21 mouse cellular contexts compared by ENCODE assay signal in genomic region chrX:11837566-11837965, GRCm38 (mm10).
DNase-seq lines count a peak whose midpoint lies in the region; ATAC-seq and TF ChIP-seq lines count a peak whose summit lies in the region.
"Had no signal": no experiment of that assay in that cellular context is flagged by ENCODE, and none has a peak within 500 bp of the region (broad histone marks: within the 10 kb centered on the region; RNA-seq: fewer than 3 reads in every experiment).

No protein-coding gene starts in this region.

- intact Hi-C loops in heart, postnatal 14 days (cut with DNase I): loop anchor here (5.0 kb wide), 1 partner anchor 55 kb away; no protein-coding TSS in a partner anchor

- no peaks in the 10 kb centered on the region for H3K36me3 ChIP-seq in heart, embryonic 12.5 days
- H3K36me3 ChIP-seq in intestine, embryonic 14.5 days (ENCODE audit: control insufficient read depth, insufficient read depth, low read length): no peaks in the 10 kb centered on the region
- no peaks in the 10 kb centered on the region for H3K36me3 ChIP-seq in intestine, embryonic 15.5 days
- H3K36me3 ChIP-seq in lung, postnatal 0 days (ENCODE audit: insufficient read depth, low read length): no peaks in the 10 kb centered on the region
- H3K36me3 ChIP-seq: embryonic facial prominence, embryonic 15.5 days; forebrain, embryonic 10.5 days; midbrain, embryonic 12.5 days; neural tube, embryonic 12.5 days had no signal

- peak overlapping the region; percentile 11; the same call in 1 of the 2 replicates for H3K27ac ChIP-seq in heart, embryonic 12.5 days (ENCODE audit: poor library complexity, severe bottlenecking)
- peak overlapping the region; percentile 47; the same call in 1 of the 2 replicates for H3K27ac ChIP-seq in intestine, embryonic 14.5 days (ENCODE audit: low read depth)
- H3K27ac ChIP-seq in intestine, embryonic 15.5 days: no peak overlapping the region
- H3K27ac ChIP-seq in lung, postnatal 0 days (ENCODE audit: low read length): no peak overlapping the region
- H3K27ac ChIP-seq: embryonic facial prominence, embryonic 15.5 days; forebrain, embryonic 10.5 days; hindbrain, embryonic 14.5 days; liver, embryonic 14.5 days; midbrain, embryonic 12.5 days; neural tube, embryonic 12.5 days had no signal

- H3K9ac ChIP-seq in heart, embryonic 12.5 days: no peak overlapping the region
- no peak overlapping the region for H3K9ac ChIP-seq in intestine, embryonic 14.5 days (ENCODE audit: low read length)
- H3K9ac ChIP-seq in intestine, embryonic 15.5 days: no peak overlapping the region
- H3K9ac ChIP-seq in lung, postnatal 0 days (replicated peaks; ENCODE audit: low read depth): no peak overlapping the region
- H3K9ac ChIP-seq: embryonic facial prominence, embryonic 15.5 days; forebrain, postnatal 0 days; hindbrain, embryonic 14.5 days; liver, embryonic 14.5 days; midbrain, embryonic 12.5 days; neural tube, embryonic 12.5 days had no signal

- TF ChIP-seq CTCF in lung, postnatal 0 days (IDR thresholded peaks at IDR 0.05): no peak

- H3K9me3 ChIP-seq in heart, embryonic 12.5 days (replicated peaks): 0 out of 2 replicates have a peak, but pooled peaks cover 2% of the 10 kb centered on the region
- no peaks in the 10 kb centered on the region for H3K9me3 ChIP-seq in intestine, embryonic 14.5 days (ENCODE audit: control insufficient read depth, low read length)
- H3K9me3 ChIP-seq in intestine, embryonic 15.5 days: no peaks in the 10 kb centered on the region
- no peaks in the 10 kb centered on the region for H3K9me3 ChIP-seq in lung, postnatal 0 days (ENCODE audit: low read length)
- H3K9me3 ChIP-seq: embryonic facial prominence, embryonic 15.5 days; forebrain, embryonic 10.5 days; midbrain, embryonic 12.5 days; neural tube, embryonic 12.5 days had no signal

- WGBS in heart, embryonic 12.5 days: 35% methylated on average over 5 of the region's 5 CpGs
- 27% methylated on average over 5 of the region's 5 CpGs for WGBS in intestine, embryonic 14.5 days
- 44% methylated on average over 5 of the region's 5 CpGs for WGBS in intestine, embryonic 15.5 days
- 27% methylated on average over 5 of the region's 5 CpGs for WGBS in lung, postnatal 0 days

- H3K27me3 ChIP-seq in heart, embryonic 12.5 days (replicated peaks): peaks cover 14% of the 10 kb centered on the region; the same call in 1 of the 2 replicates
- no peaks in the 10 kb centered on the region for H3K27me3 ChIP-seq in intestine, embryonic 14.5 days (replicated peaks; ENCODE audit: control insufficient read depth, insufficient read depth, low read length)
- H3K27me3 ChIP-seq in intestine, embryonic 15.5 days (replicated peaks): no peaks in the 10 kb centered on the region
- H3K27me3 ChIP-seq in lung, postnatal 0 days (replicated peaks; ENCODE audit: insufficient read depth, low read length): no peaks in the 10 kb centered on the region
- H3K27me3 ChIP-seq: embryonic facial prominence, embryonic 15.5 days; neural tube, embryonic 12.5 days had no signal

- peaks cover 34% of the 10 kb centered on the region for H3K4me1 ChIP-seq in heart, embryonic 12.5 days (replicated peaks)
- peaks cover 4% of the 10 kb centered on the region; the same call in 1 of the 2 replicates for H3K4me1 ChIP-seq in intestine, embryonic 14.5 days (replicated peaks; ENCODE audit: control insufficient read depth, insufficient read depth, low read length)
- 0 out of 2 replicates have a peak, but pooled peaks cover 4% of the 10 kb centered on the region for H3K4me1 ChIP-seq in intestine, embryonic 15.5 days (replicated peaks)
- no peaks in the 10 kb centered on the region for H3K4me1 ChIP-seq in lung, postnatal 0 days (ENCODE audit: insufficient read depth, low read depth, low read length)
- H3K4me1 ChIP-seq: midbrain, embryonic 12.5 days; neural tube, embryonic 12.5 days had no signal

- TF ChIP-seq EP300 in lung, postnatal 0 days (IDR thresholded peaks at IDR 0.05): no peak

- DNase-seq in heart, postnatal 14 days: no peak
- no peak for DNase-seq in intestine, embryonic 14.5 days (ENCODE audit: low spot score)
- DNase-seq in lung, postnatal 0 days (ENCODE audit: low spot score): peak; percentile 39
- DNase-seq in lung, postnatal 25 days (ENCODE audit: low spot score): no peak
- DNase-seq in spleen, postnatal 36 days (ENCODE audit: low spot score in 2 of 2): no peak
- DNase-seq: adrenal gland, postnatal 36 days; cerebellum, adult 2 months; forebrain, postnatal 0 days; gastrocnemius, postnatal 10 days; kidney, adult 11 months; kidney, postnatal 25 days; right cerebral cortex, postnatal 4 days; thymus, postnatal 4 days had no signal

- no peak overlapping the region for H3K4me2 ChIP-seq in heart, embryonic 12.5 days
- H3K4me2 ChIP-seq in intestine, embryonic 14.5 days (ENCODE audit: low read length): no peak overlapping the region
- no peak overlapping the region for H3K4me2 ChIP-seq in intestine, embryonic 15.5 days (replicated peaks)
- no peak overlapping the region for H3K4me2 ChIP-seq in lung, postnatal 0 days (replicated peaks; ENCODE audit: low read depth, low read length)
- H3K4me2 ChIP-seq: embryonic facial prominence, embryonic 15.5 days; hindbrain, embryonic 14.5 days; midbrain, embryonic 12.5 days; neural tube, embryonic 12.5 days had no signal

- no peak for ATAC-seq in heart, embryonic 12.5 days (ENCODE audit: insufficient number of reproducible peaks, low FRiP score)
- no peak for ATAC-seq in intestine, embryonic 14.5 days (replicated peaks; ENCODE audit: low FRiP score, low TSS enrichment, low read depth)
- ATAC-seq in intestine, embryonic 15.5 days: no peak
- ATAC-seq in lung, postnatal 0 days: no peak
- ATAC-seq: forebrain, postnatal 0 days had no signal

- H3K4me3 ChIP-seq in heart, embryonic 12.5 days: no peak overlapping the region
- no peak overlapping the region for H3K4me3 ChIP-seq in intestine, embryonic 14.5 days (ENCODE audit: low read depth, low read length)
- no peak overlapping the region for H3K4me3 ChIP-seq in intestine, embryonic 15.5 days (replicated peaks)
- H3K4me3 ChIP-seq in lung, postnatal 0 days (ENCODE audit: low read depth, low read length): no peak overlapping the region
- H3K4me3 ChIP-seq: embryonic facial prominence, embryonic 15.5 days; forebrain, embryonic 10.5 days; midbrain, embryonic 12.5 days; neural tube, embryonic 12.5 days had no signal

Comparison
In these comparisons a context has a peak if more than half of its experiments do, and no peak if none do; other contexts are left out.
1. H3K27ac ChIP-seq: peak in heart, embryonic 12.5 days (single experiment) and intestine, embryonic 14.5 days (single experiment); none in intestine, embryonic 15.5 days (single experiment) and lung, postnatal 0 days (single experiment).